Mouse (Mus musculus) spleen, postnatal 0 days (tissue): ENCODE measurements around the gene Krtap21-1. TPM values are rescaled to one million over a fixed set of nuclear protein-coding genes. Genes with fewer than 3 reads are reported as not detected.

Experiments
- polyA plus RNA-seq: library from polyadenylated mRNA; unstranded; fragments of >200 nt; fragmentation: Nextera tagmentation; extraction: Ambion mirVana; gene quantifications from 2 replicates; pipeline ENCODE4 v1.2.1, GENCODE M21; 2015

Gene Krtap21-1
- polyA plus RNA-seq, result not detected in 2 replicates

GRCm38 (mm10) chr16:89403768-89404167 lies at the start of gene Krtap21-1:
TSS of gene Krtap21-1 (minus strand) at chr16:89403868.

GRCm38 (mm10) chr16:89420011-89420410 lies 16.3 kb upstream of the Krtap21-1 start, which contains the start of gene Krtap6-2:
TSS of gene Krtap6-2 (minus strand) at chr16:89420111.

Other genes starting within 250 kb of the Krtap21-1 start
- gene Gm9789, start 245.9 kb downstream of the Krtap21-1 start, polyA plus RNA-seq, result not detected in 2 replicates
- not detected in 2 replicates for gene Gm7735, start 234.4 kb downstream of the Krtap21-1 start, polyA plus RNA-seq
- not detected in 2 replicates for gene 1110057P08Rik, start 229.1 kb downstream of the Krtap21-1 start, polyA plus RNA-seq
- gene Krtap20-2, start 198.0 kb downstream of the Krtap21-1 start, polyA plus RNA-seq, result not detected in 2 replicates
- 0.23 and 0.31 TPM in 2 replicates for gene Krtap6-2, start 16.2 kb upstream of the Krtap21-1 start, polyA plus RNA-seq
- gene Krtap8-1, start 84.1 kb upstream of the Krtap21-1 start, polyA plus RNA-seq, result not detected in 2 replicates
- gene Krtap7-1, start 104.5 kb upstream of the Krtap21-1 start, polyA plus RNA-seq, result not detected in 2 replicates
- not detected in 2 replicates for gene Krtap11-1, start 167.3 kb upstream of the Krtap21-1 start, polyA plus RNA-seq